Mouse (Mus musculus) midbrain, postnatal 0 days (tissue): ENCODE results near the gene Ahsg. TPM values are rescaled to one million over a fixed set of nuclear protein-coding genes. Genes with fewer than 3 reads are reported as not detected.

ENCODE experiments used
- ATAC-seq: fragments of 200-750 bp; cut with Nextera tagmentation; 2 replicates; pipeline ENCODE4 v1.8.0; 2017; ENCODE audit warnings: moderate number of reproducible peaks, mild to moderate bottlenecking, moderate TSS enrichment, moderate library complexity; ENCODE audit not compliant: low FRiP score
- DNase-seq: peaks from one replicate; pipeline ENCODE4 v3.0.0-alpha.2; 2015; ENCODE audit warnings: low spot score
- H3K27ac ChIP-seq: fragments of 300-500 bp; sonication (generic); 2 replicates; pipeline ENCODE4 v1.5.1; 2014; ENCODE audit warnings: low read depth, mild to moderate bottlenecking, low read length, mixed read lengths
- H3K27me3 ChIP-seq: fragments of 300-500 bp; sonication (generic); 2 replicates; pipeline ENCODE4 v1.6.1; 2014; ENCODE audit warnings: low read length, control low read depth, mixed read lengths; ENCODE audit not compliant: insufficient read depth
- H3K36me3 ChIP-seq: fragments of 300-500 bp; sonication (generic); 2 replicates; pipeline ENCODE4 v1.6.1; 2014; ENCODE audit warnings: low read length, control low read depth, mixed read lengths; ENCODE audit not compliant: insufficient read depth
- H3K4me1 ChIP-seq: fragments of 300-500 bp; sonication (generic); 2 replicates; pipeline ENCODE4 v1.6.1; 2014; ENCODE audit warnings: mild to moderate bottlenecking, control low read depth, antibody characterized with exemption, low read length, mixed read lengths; ENCODE audit not compliant: insufficient read depth
- H3K4me2 ChIP-seq: fragments of 300-500 bp; sonication (generic); 2 replicates; pipeline ENCODE4 v1.6.1; 2014; ENCODE audit warnings: low read depth, mild to moderate bottlenecking, low read length, mixed read lengths; ENCODE audit not compliant: poor library complexity, severe bottlenecking
- H3K4me3 ChIP-seq: fragments of 300-500 bp; sonication (generic); 2 replicates; pipeline ENCODE4 v1.5.1; 2014; ENCODE audit warnings: low read depth, mild to moderate bottlenecking, low read length, moderate library complexity
- H3K9ac ChIP-seq: fragments of 300-500 bp; sonication (generic); replicated peaks from 2 replicates; pipeline ENCODE4 v1.6.1; 2014; ENCODE audit warnings: mild to moderate bottlenecking, low read length, moderate library complexity, mixed read lengths; ENCODE audit not compliant: poor library complexity, severe bottlenecking
- H3K9me3 ChIP-seq: fragments of 300-500 bp; sonication (generic); 2 replicates; pipeline ENCODE4 v1.6.1; 2016; ENCODE audit warnings: low read length, control low read depth
- CTCF ChIP-seq: IDR thresholded peaks from 2 replicates; pipeline ENCODE4 v1.5.1; 2016; ENCODE audit warnings: antibody characterized with exemption, mild to moderate bottlenecking
- WGBS: fragments of 180-500 bp; shearing (Covaris S2); extraction: QIAGEN DNeasy Blood & Tissue Kit; methylation state at CpG from one replicate; pipeline ENCODE4 v1.1.7; 2014; 5-methylcytosine and 5-hydroxymethylcytosine counted together
- polyA plus RNA-seq: library from polyadenylated mRNA; unstranded; fragments of >200 nt; fragmentation: Nextera tagmentation; extraction: Ambion mirVana; gene quantifications from 2 replicates; pipeline ENCODE4 v1.2.1, GENCODE M21; 2015
- total RNA-seq: library from RNA; depleted of rRNA; stranded (reverse); fragments of >200 nt; gene quantifications from 2 replicates; pipeline ENCODE4 v1.2.3, GENCODE M21; 2014

The Ahsg gene
- total and polyA plus RNA-seq, 2 experiments from 2014 or later: 0.36 TPM; not detected in 1

GRCm38 (mm10) chr16:22909290-22909689 is 18.2 kb downstream of the Ahsg start:
- H3K4me2 ChIP-seq: no peak overlapping the region
- H3K36me3 ChIP-seq: no peaks in the 10 kb centered on the region
- H3K9me3 ChIP-seq: no peaks in the 10 kb centered on the region
- no peak overlapping the region for H3K9ac ChIP-seq
- TF ChIP-seq CTCF: no peak
- DNase-seq (no peak), ATAC-seq (no peak)
- no peak overlapping the region for H3K27ac ChIP-seq
- H3K27me3 ChIP-seq: no peaks in the 10 kb centered on the region
- no peak overlapping the region for H3K4me3 ChIP-seq
- H3K4me1 ChIP-seq: no peaks in the 10 kb centered on the region
- 95% methylated on average over 6 of the region's 6 CpGs for WGBS

- no peak for TF ChIP-seq CTCF
- no peak overlapping the region for H3K4me2 ChIP-seq
- H3K9me3 ChIP-seq: no peaks in the 10 kb centered on the region
- H3K27ac ChIP-seq: no peak overlapping the region
- DNase-seq (no peak), ATAC-seq (no peak)
- no peaks in the 10 kb centered on the region for H3K4me1 ChIP-seq
- no peaks in the 10 kb centered on the region for H3K27me3 ChIP-seq
- 90% methylated on average over 3 of the region's 3 CpGs for WGBS
- H3K9ac ChIP-seq: no peak overlapping the region
- H3K36me3 ChIP-seq: no peaks in the 10 kb centered on the region
- no peak overlapping the region for H3K4me3 ChIP-seq
Measured at GRCm38 (mm10) chr16:22911986-22912385, 20.9 kb downstream of the Ahsg start.

GRCm38 (mm10) chr16:22912886-22913285 is 21.8 kb downstream of the Ahsg start:
- Histone ChIP-seq H3K36me3 (no peaks in the 10 kb centered on the region), H3K9ac (no peak overlapping the region), H3K9me3 (no peaks in the 10 kb centered on the region), H3K4me1 (no peaks in the 10 kb centered on the region), H3K27ac (no peak overlapping the region), H3K4me3 (no peak overlapping the region), H3K27me3 (no peaks in the 10 kb centered on the region), H3K4me2 (no peak overlapping the region)
- DNase-seq: no peak
- TF ChIP-seq CTCF: no peak
- ATAC-seq: no peak
- WGBS: 84% methylated on average over 6 of the region's 6 CpGs

- DNase-seq: no peak
- no peaks in the 10 kb centered on the region for H3K27me3 ChIP-seq
- no peak for ATAC-seq
- H3K4me2 ChIP-seq: no peak overlapping the region
- no peak overlapping the region for H3K9ac ChIP-seq
- H3K4me3 ChIP-seq: no peak overlapping the region
- no peaks in the 10 kb centered on the region for H3K36me3 ChIP-seq
- H3K9me3 ChIP-seq: no peaks in the 10 kb centered on the region
- H3K27ac ChIP-seq: no peak overlapping the region
- no peak for TF ChIP-seq CTCF
- no peaks in the 10 kb centered on the region for H3K4me1 ChIP-seq
Measured at GRCm38 (mm10) chr16:22914276-22914675, 23.2 kb downstream of the Ahsg start.

GRCm38 (mm10) chr16:22918034-22918433 is 27.0 kb downstream of the Ahsg start, which contains the start of gene Fetub:
Gene Fetub (plus strand): TSS chr16:22918334.
- Histone ChIP-seq H3K27me3 (no peaks in the 10 kb centered on the region), H3K9ac (no peak within 1 kb of the TSS), H3K36me3 (no peaks in the 10 kb centered on the region), H3K4me1 (no peaks in the 10 kb centered on the region), H3K4me3 (no peak within 1 kb of the TSS), H3K27ac (no peak within 1 kb of the TSS), H3K9me3 (no peaks in the 10 kb centered on the region), H3K4me2 (no peak within 1 kb of the TSS)
- 91% methylated on average over 5 of the region's 5 CpGs for WGBS
- ATAC-seq: no peak
- DNase-seq: no peak
- no peak for TF ChIP-seq CTCF

- TF ChIP-seq CTCF: no peak
- Histone ChIP-seq H3K9me3 (no peaks in the 10 kb centered on the region), H3K27me3 (no peaks in the 10 kb centered on the region), H3K4me2 (no peak overlapping the region), H3K27ac (no peak overlapping the region), H3K4me3 (no peak overlapping the region), H3K4me1 (no peaks in the 10 kb centered on the region), H3K36me3 (no peaks in the 10 kb centered on the region), H3K9ac (no peak overlapping the region)
- DNase-seq (no peak), ATAC-seq (no peak)
- 75% methylated on average over 15 of the region's 15 CpGs for WGBS
Measured at GRCm38 (mm10) chr16:22918664-22919312, 27.7 kb downstream of the Ahsg start.
